Mouse (Mus musculus): ENCODE measurements around the gene Smad3. TPM values are rescaled to one million over a fixed set of nuclear protein-coding genes. Genes with fewer than 3 reads are reported as not detected.

Gene Smad3
- polyA plus RNA-seq, 1 experiment = 6.1 TPM

DNA sequence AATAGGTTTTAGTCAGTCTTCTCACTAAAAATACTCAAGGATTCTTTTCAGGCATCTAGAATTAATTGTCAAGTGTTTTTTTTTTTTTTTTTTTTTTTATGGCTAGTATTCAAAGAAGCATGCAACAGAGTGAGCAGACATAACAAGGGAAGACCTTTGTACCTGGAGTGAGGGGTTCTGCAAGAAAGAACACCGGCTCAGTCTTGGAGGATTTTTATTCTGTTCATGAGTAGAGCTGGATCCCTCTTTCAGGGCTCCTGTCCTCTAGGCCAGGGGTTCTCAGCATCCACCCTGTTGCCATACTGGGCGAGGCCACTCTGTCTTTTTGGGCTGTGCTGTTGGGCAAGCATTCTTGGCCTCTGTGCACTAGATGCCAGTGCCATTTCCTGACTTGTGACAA is 148.0 kb downstream of the Smad3 start:
- TF ChIP-seq POLR2A (IDR thresholded peaks at IDR 0.05; ENCODE audit: control insufficient read depth, low read depth, low read length) (no peak), CTCF (IDR thresholded peaks at IDR 0.05; ENCODE audit: control insufficient read depth, insufficient read depth, insufficient replicate concordance, low read depth, low read length) (no peak)
- no peak overlapping the region for H3K27ac ChIP-seq (ENCODE audit: control insufficient read depth, insufficient read depth, low read depth, low read length)
- no peaks in the 10 kb centered on the region for H3K27me3 ChIP-seq (ENCODE audit: control insufficient read depth, insufficient read depth, low read length)
- H3K4me3 ChIP-seq (ENCODE audit: control insufficient read depth, low read depth, low read length) = no peak overlapping the region
- no peaks in the 10 kb centered on the region; the same call in 1 of the 2 replicates for H3K4me1 ChIP-seq (ENCODE audit: control insufficient read depth, insufficient read depth, low read length)
- no peaks in the 10 kb centered on the region for H3K36me3 ChIP-seq (ENCODE audit: control insufficient read depth, insufficient read depth, low read length)

DNA sequence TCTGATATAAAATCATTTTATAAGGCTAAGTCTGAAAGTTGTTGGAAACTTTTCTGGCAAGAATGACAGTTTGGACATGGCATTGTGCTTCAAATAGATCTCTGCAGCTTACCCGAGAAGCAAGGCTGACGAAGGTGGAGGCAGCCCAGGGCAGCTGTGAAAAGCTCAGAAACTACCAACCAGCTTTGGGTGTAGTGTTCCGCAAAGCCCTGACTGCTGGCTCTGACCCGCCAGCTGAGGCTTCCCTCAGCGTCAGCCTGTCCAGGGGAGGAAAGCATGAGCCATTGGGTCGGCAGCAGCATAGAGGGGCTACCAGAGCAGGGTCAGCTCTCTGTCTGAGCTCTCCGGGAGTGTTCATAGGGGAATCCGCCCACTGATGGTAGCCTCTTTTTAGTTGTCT is 148.5 kb downstream of the Smad3 start:
- no peak for TF ChIP-seq CTCF (IDR thresholded peaks at IDR 0.05; ENCODE audit: control insufficient read depth, insufficient read depth, insufficient replicate concordance, low read depth, low read length)
- TF ChIP-seq POLR2A (IDR thresholded peaks at IDR 0.05; ENCODE audit: control insufficient read depth, low read depth, low read length) = no peak
- no peaks in the 10 kb centered on the region for H3K36me3 ChIP-seq (ENCODE audit: control insufficient read depth, insufficient read depth, low read length)
- no peaks in the 10 kb centered on the region for H3K27me3 ChIP-seq (ENCODE audit: control insufficient read depth, insufficient read depth, low read length)
- no peaks in the 10 kb centered on the region; the same call in 1 of the 2 replicates for H3K4me1 ChIP-seq (ENCODE audit: control insufficient read depth, insufficient read depth, low read length)
- no peak overlapping the region for H3K27ac ChIP-seq (ENCODE audit: control insufficient read depth, insufficient read depth, low read depth, low read length)
- no peak overlapping the region for H3K4me3 ChIP-seq (ENCODE audit: control insufficient read depth, low read depth, low read length)

DNA sequence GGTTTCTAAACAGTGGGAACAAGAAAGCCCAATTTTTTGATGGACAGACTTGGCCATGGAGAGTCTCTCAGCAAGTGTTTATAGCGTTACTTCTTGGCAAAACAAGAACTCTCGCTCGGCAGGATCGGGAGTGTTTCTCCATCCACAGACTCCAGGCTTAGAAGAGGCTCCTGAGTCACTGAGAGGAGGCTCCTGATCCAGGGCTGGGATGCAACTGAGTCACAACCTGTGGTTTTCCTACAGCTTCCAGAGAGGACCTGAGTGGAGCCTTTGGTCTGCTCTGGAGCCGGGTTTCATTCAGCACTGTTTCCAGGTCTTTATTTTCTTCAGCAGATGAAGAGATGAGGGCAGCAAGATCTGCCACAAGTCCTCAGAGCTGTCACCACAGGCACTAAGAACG is 149.8 kb downstream of the Smad3 start:
- Histone ChIP-seq H3K4me3 (ENCODE audit: control insufficient read depth, low read depth, low read length) (no peak overlapping the region), H3K27me3 (ENCODE audit: control insufficient read depth, insufficient read depth, low read length) (no peaks in the 10 kb centered on the region), H3K4me1 (ENCODE audit: control insufficient read depth, insufficient read depth, low read length) (peaks cover 8% of the 10 kb centered on the region), H3K27ac (ENCODE audit: control insufficient read depth, insufficient read depth, low read depth, low read length) (no peak overlapping the region), H3K36me3 (ENCODE audit: control insufficient read depth, insufficient read depth, low read length) (no peaks in the 10 kb centered on the region)
- TF ChIP-seq CTCF (IDR thresholded peaks at IDR 0.05; ENCODE audit: control insufficient read depth, insufficient read depth, insufficient replicate concordance, low read depth, low read length) (no peak), POLR2A (IDR thresholded peaks at IDR 0.05; ENCODE audit: control insufficient read depth, low read depth, low read length) (no peak)

DNA sequence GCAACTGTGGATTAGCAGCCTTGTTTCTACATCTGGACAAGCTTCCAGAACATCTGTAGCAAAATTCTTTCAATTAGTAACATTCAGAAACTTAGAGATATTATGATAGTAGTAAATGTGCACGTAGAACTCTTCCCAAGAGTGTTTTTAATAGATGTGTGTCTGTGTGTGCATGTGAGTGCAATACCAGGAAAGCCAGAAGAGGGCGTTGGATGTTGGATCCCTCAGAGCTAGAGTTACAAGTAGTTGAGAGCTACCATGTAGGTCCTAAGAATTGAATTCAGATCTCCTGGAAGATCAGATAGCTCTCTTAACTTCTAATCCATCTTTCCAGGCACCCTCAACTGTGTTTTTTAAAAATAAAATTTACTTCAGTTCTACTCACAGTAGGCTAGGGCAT is 151.2 kb downstream of the Smad3 start:
- no peak for TF ChIP-seq POLR2A (IDR thresholded peaks at IDR 0.05; ENCODE audit: control insufficient read depth, low read depth, low read length)
- TF ChIP-seq CTCF (IDR thresholded peaks at IDR 0.05; ENCODE audit: control insufficient read depth, insufficient read depth, insufficient replicate concordance, low read depth, low read length) = no peak
- no peak overlapping the region for H3K4me3 ChIP-seq (ENCODE audit: control insufficient read depth, low read depth, low read length)
- no peak overlapping the region for H3K27ac ChIP-seq (ENCODE audit: control insufficient read depth, insufficient read depth, low read depth, low read length)
- H3K4me1 ChIP-seq (ENCODE audit: control insufficient read depth, insufficient read depth, low read length) = peaks cover 9% of the 10 kb centered on the region
- H3K27me3 ChIP-seq (ENCODE audit: control insufficient read depth, insufficient read depth, low read length) = no peaks in the 10 kb centered on the region
- no peaks in the 10 kb centered on the region for H3K36me3 ChIP-seq (ENCODE audit: control insufficient read depth, insufficient read depth, low read length)

DNA sequence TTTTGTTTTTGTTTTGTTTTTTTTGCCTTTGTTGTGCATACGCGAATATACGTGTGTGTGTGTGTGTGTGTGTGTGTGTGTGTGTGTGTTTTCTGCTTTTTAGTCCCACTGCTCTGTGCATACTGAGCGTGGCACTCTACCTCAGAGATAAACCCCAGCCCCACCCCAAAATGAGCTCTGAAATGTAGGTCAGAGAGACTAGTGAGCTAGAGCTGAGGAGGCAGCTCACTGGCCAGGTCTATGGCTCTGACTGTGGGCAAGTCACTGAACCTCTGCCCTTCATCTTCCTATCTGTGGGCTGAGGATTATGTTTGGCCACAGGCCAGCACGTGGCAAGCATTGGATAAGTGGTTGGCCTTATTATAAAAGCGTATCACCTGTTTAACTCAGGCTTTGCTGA is 153.9 kb downstream of the Smad3 start:
- Histone ChIP-seq H3K4me3 (ENCODE audit: control insufficient read depth, low read depth, low read length) (peak overlapping the region; percentile 96), H3K4me1 (ENCODE audit: control insufficient read depth, insufficient read depth, low read length) (peaks cover 10% of the 10 kb centered on the region), H3K27ac (ENCODE audit: control insufficient read depth, insufficient read depth, low read depth, low read length) (no peak overlapping the region), H3K36me3 (ENCODE audit: control insufficient read depth, insufficient read depth, low read length) (no peaks in the 10 kb centered on the region), H3K27me3 (ENCODE audit: control insufficient read depth, insufficient read depth, low read length) (no peaks in the 10 kb centered on the region)
- TF ChIP-seq CTCF (IDR thresholded peaks at IDR 0.05; ENCODE audit: control insufficient read depth, insufficient read depth, insufficient replicate concordance, low read depth, low read length) (no peak), POLR2A (IDR thresholded peaks at IDR 0.05; ENCODE audit: control insufficient read depth, low read depth, low read length) (no peak)

DNA sequence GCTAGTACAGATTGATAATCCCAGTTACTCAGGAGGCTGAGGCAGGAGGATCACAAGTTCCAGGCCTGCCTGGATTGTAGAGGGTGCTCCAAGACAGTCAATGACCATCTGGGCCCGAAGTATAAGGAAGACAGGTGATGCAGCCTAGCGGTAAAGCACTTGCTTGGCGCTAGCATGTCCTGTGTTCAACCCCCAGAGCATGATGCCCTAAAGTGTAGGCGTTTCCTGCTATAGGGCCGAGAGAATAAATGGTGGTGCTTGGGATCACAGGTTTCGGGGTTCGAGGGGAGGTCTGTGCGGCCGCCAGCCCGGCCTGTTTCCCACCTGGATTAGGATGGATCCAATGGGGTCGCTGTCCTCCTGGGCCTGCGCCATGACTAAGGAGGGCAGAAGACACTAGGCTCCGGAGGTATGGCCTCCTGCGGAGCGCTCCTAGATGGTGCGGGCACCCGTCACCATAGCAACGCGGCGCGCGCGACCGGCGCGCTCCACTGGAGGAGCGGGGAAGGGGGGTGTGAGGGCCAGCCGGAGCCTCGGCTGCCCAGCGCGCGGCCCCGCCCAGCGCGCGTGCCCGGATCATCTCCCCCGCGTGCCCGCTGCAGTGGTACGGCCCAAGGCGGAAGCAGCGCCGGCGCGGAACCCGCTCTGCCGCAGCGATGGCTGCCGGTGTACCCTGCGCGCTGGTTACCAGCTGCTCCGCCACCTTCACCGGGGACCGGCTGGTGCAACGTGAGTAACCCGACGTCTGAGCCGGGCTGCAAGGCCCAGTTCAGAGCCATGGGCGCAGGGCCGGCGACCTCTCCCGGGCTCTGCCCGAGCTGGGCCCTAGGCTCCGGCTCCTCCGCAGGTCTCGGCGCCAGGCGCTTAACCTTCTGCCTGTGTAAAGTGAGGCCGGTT is 155.5 kb downstream of the Smad3 start, which contains the start of the genes Iqch and Aagab:
Gene Iqch, minus strand, starts transcription at position 451 of the 897 bp plus-strand sequence.
Gene Aagab, plus strand, starts transcription at position 618 of the 897 bp plus-strand sequence.
- Histone ChIP-seq H3K36me3 (ENCODE audit: control insufficient read depth, insufficient read depth, low read length) (no peaks in the 10 kb centered on the region), H3K4me1 (ENCODE audit: control insufficient read depth, insufficient read depth, low read length) (peaks cover 10% of the 10 kb centered on the region), H3K27ac (ENCODE audit: control insufficient read depth, insufficient read depth, low read depth, low read length) (peak within 1 kb of the TSS; percentile 87), H3K27me3 (ENCODE audit: control insufficient read depth, insufficient read depth, low read length) (no peaks in the 10 kb centered on the region), H3K4me3 (ENCODE audit: control insufficient read depth, low read depth, low read length) (peak within 1 kb of the TSS; percentile 96)
- TF ChIP-seq CTCF (IDR thresholded peaks at IDR 0.05; ENCODE audit: control insufficient read depth, insufficient read depth, insufficient replicate concordance, low read depth, low read length) (no peak), POLR2A (IDR thresholded peaks at IDR 0.05; ENCODE audit: control insufficient read depth, low read depth, low read length) (peak; percentile 86)

Other genes with a start within 250 kb of the Smad3 start
- gene Iqch, start 155.5 kb downstream of the Smad3 start, polyA plus RNA-seq (2012; rRNA removed) = 64.0 and 65.4 TPM in 2 replicates
- 9.1 and 12.2 TPM in 2 replicates for gene Aagab, start 155.3 kb downstream of the Smad3 start, polyA plus RNA-seq (2012; rRNA removed)